Mouse (Mus musculus): ENCODE data around the gene Mms19.

Gene Mms19

DNA sequence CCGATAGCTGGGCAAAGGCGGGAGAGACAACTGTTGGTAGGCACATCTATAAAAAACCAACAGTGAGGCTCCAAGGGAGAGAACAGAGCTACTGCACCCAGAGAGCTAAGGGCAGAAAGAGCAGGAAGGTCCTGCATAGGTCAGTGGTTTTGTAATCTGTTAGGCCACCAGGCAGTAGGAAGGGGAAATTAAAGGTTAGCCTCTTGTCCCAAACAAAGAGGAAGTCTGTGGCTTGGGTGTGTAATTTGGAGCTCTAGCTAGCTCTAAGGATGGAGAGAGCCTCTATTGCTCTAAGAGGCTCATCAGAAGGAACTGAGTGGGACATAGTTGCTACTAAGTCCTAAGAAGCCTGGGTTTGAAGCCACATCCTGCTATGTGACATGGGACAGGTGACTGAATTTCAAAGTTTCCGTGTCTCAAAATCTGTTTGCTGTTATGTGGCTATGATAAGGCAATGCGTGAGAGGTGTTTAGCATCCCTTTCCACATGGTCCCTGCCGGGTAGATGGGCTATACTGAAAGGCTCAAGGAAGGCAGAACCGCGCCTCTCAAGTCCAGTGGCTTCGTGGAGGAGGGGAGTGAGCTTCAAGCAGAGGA, 80.4 kb downstream of the Mms19 start:
- CTCF ChIA-PET: interaction anchor here (0.6 to 1.0 kb wide), 2 partner anchors 8 to 10 kb away, joined by 3 to 4 read pairs; no protein-coding TSS in a partner anchor

- CTCF ChIA-PET: no interaction called here
Observed at GRCm38 (mm10) chr19:41898860-41899259, 82.1 kb downstream of the Mms19 start.

GRCm38 (mm10) chr19:41896319-41896711, 84.6 kb downstream of the Mms19 start:
- CTCF ChIA-PET: no interaction called here

DNA sequence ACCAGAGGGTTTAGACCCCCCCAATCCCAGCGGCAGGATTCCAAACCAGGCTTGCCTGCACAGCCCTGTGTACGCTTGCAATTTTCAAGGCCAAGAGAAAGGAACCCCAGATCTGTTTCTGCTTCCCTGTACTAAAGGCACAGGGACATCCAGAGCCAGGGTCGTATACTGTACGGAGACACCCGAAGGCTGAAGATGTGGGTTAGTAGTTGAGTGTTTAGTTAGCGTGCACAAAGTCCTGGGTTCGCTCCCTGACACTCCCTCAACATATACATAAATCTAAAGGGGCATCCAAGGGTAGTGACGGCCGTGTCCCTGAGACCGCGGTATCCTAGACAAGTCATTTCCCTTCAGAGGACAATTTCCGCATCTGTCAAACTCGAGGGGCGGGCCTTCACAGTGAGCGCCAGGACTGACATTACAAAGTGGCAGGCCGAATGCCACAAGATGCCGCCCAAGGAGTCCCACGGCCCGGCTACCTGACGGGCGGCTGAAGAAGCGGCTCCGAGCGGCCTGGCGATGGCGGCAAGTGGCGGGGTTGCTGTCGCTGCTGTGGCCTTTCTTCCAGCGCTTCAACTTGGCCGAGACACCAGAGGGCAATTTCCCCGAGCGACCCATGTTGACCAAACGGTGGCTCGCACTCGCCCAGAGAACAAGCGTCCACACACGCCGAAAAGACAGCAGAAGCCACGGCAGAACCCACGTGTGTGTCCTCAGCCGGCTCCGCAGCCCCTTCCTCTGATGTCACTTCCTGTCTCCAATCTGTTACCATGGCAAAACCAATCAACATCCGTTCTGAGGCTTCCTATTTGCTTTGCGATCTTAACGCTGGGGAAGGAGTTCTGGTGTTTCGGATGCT, 85.3 kb downstream of the Mms19 start, which contains the start of gene Rrp12:
Gene Rrp12, minus strand, starts transcription at position 714 of the 859 bp plus-strand sequence.
- CTCF ChIA-PET: interaction anchor here (0.6 kb wide), 1 partner anchor 98 kb away, joined by 8 read pairs; no protein-coding TSS in a partner anchor

- CTCF ChIA-PET: no interaction called here
Observed at GRCm38 (mm10) chr19:41894959-41895358, 86.0 kb downstream of the Mms19 start.
